ENCODE assay signal across 17 mouse cellular contexts in genomic region chr17:25825984-25826570, GRCm38 (mm10). TPM values are rescaled to one million over a fixed set of nuclear protein-coding genes. Genes with fewer than 3 reads are reported as not detected.
DNase-seq lines count a peak whose midpoint lies in the region; ATAC-seq and TF ChIP-seq lines count a peak whose summit lies in the region.
"Had no signal": no experiment of that assay in that cellular context is flagged by ENCODE, and none has a peak within 500 bp of the region (broad histone marks: within the 10 kb centered on the region; RNA-seq: fewer than 3 reads in every experiment).

No protein-coding gene starts in this region.

- no peak for ATAC-seq in forebrain, embryonic 12.5 days (ENCODE audit: low FRiP score)
- ATAC-seq in forebrain, postnatal 0 days: no peak
- ATAC-seq in hindbrain, embryonic 13.5 days (ENCODE audit: low FRiP score): no peak
- no peak for ATAC-seq in hindbrain, embryonic 12.5 days (ENCODE audit: low FRiP score)
- ATAC-seq in neural tube, embryonic 12.5 days (ENCODE audit: low FRiP score, low read depth): no peak
- no peak for ATAC-seq in neural tube, embryonic 15.5 days (ENCODE audit: low FRiP score)
- ATAC-seq: intestine, embryonic 16.5 days had no signal

- H3K4me3 ChIP-seq in forebrain, embryonic 12.5 days (replicated peaks): no peak overlapping the region
- no peak overlapping the region for H3K4me3 ChIP-seq in forebrain, postnatal 0 days (ENCODE audit: low read depth, low read length)
- no peak overlapping the region for H3K4me3 ChIP-seq in hindbrain, embryonic 13.5 days
- H3K4me3 ChIP-seq in hindbrain, embryonic 12.5 days: no peak overlapping the region
- no peak overlapping the region for H3K4me3 ChIP-seq in neural tube, embryonic 12.5 days
- H3K4me3 ChIP-seq in neural tube, embryonic 15.5 days (replicated peaks): no peak overlapping the region; the same call in 1 of the 2 replicates
- no peak overlapping the region for H3K4me3 ChIP-seq in layer of hippocampus, adult 2 months
- H3K4me3 ChIP-seq: heart, embryonic 13.5 days had no signal

- no peak overlapping the region for H3K9ac ChIP-seq in forebrain, embryonic 12.5 days
- no peak overlapping the region for H3K9ac ChIP-seq in forebrain, postnatal 0 days
- 0 out of 2 replicates have a peak overlapping the region, but pooled peaks have one; percentile 8 for H3K9ac ChIP-seq in hindbrain, embryonic 13.5 days
- no peak overlapping the region for H3K9ac ChIP-seq in hindbrain, embryonic 12.5 days
- no peak overlapping the region for H3K9ac ChIP-seq in neural tube, embryonic 12.5 days
- no peak overlapping the region for H3K9ac ChIP-seq in neural tube, embryonic 15.5 days (replicated peaks)
- H3K9ac ChIP-seq: hindbrain, embryonic 14.5 days had no signal

- DNase-seq in forebrain, postnatal 0 days: no peak
- no peak for DNase-seq in layer of hippocampus, adult 2 months (ENCODE audit: low spot score in 2 of 2)
- DNase-seq: adrenal gland, postnatal 10 days; cerebellum, adult 11 months; cerebellum, adult 9-11 months; cerebellum, postnatal 36 days; gastrocnemius, postnatal 14 days; heart, postnatal 36 days; kidney, adult 9 months had no signal

- no peaks in the 10 kb centered on the region for H3K9me3 ChIP-seq in forebrain, embryonic 12.5 days
- no peaks in the 10 kb centered on the region for H3K9me3 ChIP-seq in forebrain, postnatal 0 days (ENCODE audit: low read length)
- no peaks in the 10 kb centered on the region for H3K9me3 ChIP-seq in hindbrain, embryonic 13.5 days
- no peaks in the 10 kb centered on the region for H3K9me3 ChIP-seq in hindbrain, embryonic 12.5 days (replicated peaks)
- no peaks in the 10 kb centered on the region for H3K9me3 ChIP-seq in neural tube, embryonic 12.5 days
- no peaks in the 10 kb centered on the region for H3K9me3 ChIP-seq in neural tube, embryonic 15.5 days (replicated peaks)
- H3K9me3 ChIP-seq: heart, embryonic 13.5 days had no signal

- H3K27me3 ChIP-seq in forebrain, embryonic 12.5 days: 0 out of 2 replicates have a peak, but pooled peaks cover 3% of the 10 kb centered on the region
- H3K27me3 ChIP-seq in forebrain, postnatal 0 days (ENCODE audit: insufficient read depth, low read length): no peaks in the 10 kb centered on the region
- H3K27me3 ChIP-seq in hindbrain, embryonic 13.5 days: no peaks in the 10 kb centered on the region
- H3K27me3 ChIP-seq in hindbrain, embryonic 12.5 days: no peaks in the 10 kb centered on the region
- no peaks in the 10 kb centered on the region for H3K27me3 ChIP-seq in neural tube, embryonic 12.5 days (replicated peaks)
- H3K27me3 ChIP-seq in neural tube, embryonic 15.5 days (replicated peaks): no peaks in the 10 kb centered on the region

- H3K27ac ChIP-seq in forebrain, embryonic 12.5 days: no peak overlapping the region
- no peak overlapping the region for H3K27ac ChIP-seq in forebrain, postnatal 0 days (ENCODE audit: low read depth, low read length)
- no peak overlapping the region for H3K27ac ChIP-seq in hindbrain, embryonic 13.5 days
- H3K27ac ChIP-seq in hindbrain, embryonic 12.5 days: no peak overlapping the region
- H3K27ac ChIP-seq in neural tube, embryonic 12.5 days: no peak overlapping the region
- no peak overlapping the region for H3K27ac ChIP-seq in neural tube, embryonic 15.5 days (replicated peaks)
- no peak overlapping the region for H3K27ac ChIP-seq in layer of hippocampus, adult 2 months
- H3K27ac ChIP-seq: heart, embryonic 13.5 days; hindbrain, embryonic 14.5 days had no signal

- 95% methylated on average over 27 of the region's 27 CpGs for WGBS in forebrain, embryonic 12.5 days
- 95% methylated on average over 27 of the region's 27 CpGs for WGBS in forebrain, postnatal 0 days
- 96% methylated on average over 27 of the region's 27 CpGs for WGBS in hindbrain, embryonic 13.5 days
- 95% methylated on average over 27 of the region's 27 CpGs for WGBS in hindbrain, embryonic 12.5 days
- 95% methylated on average over 27 of the region's 27 CpGs for WGBS in neural tube, embryonic 12.5 days
- WGBS in neural tube, embryonic 15.5 days: 97% methylated on average over 27 of the region's 27 CpGs

- 0 out of 2 replicates have a peak overlapping the region, but pooled peaks have one; percentile 13 for H3K4me2 ChIP-seq in forebrain, embryonic 12.5 days
- H3K4me2 ChIP-seq in forebrain, postnatal 0 days (ENCODE audit: low read depth): no peak overlapping the region
- no peak overlapping the region for H3K4me2 ChIP-seq in hindbrain, embryonic 13.5 days
- no peak overlapping the region for H3K4me2 ChIP-seq in hindbrain, embryonic 12.5 days (replicated peaks)
- H3K4me2 ChIP-seq in neural tube, embryonic 12.5 days (replicated peaks): 0 out of 2 replicates have a peak overlapping the region, but pooled peaks have one; percentile 9
- H3K4me2 ChIP-seq in neural tube, embryonic 15.5 days: no peak overlapping the region
- H3K4me2 ChIP-seq: heart, embryonic 13.5 days had no signal

- H3K4me1 ChIP-seq in forebrain, embryonic 12.5 days: peaks cover 68% of the 10 kb centered on the region
- peaks cover 24% of the 10 kb centered on the region for H3K4me1 ChIP-seq in forebrain, postnatal 0 days (ENCODE audit: insufficient read depth)
- H3K4me1 ChIP-seq in hindbrain, embryonic 13.5 days (replicated peaks): peaks cover 73% of the 10 kb centered on the region
- peaks cover 65% of the 10 kb centered on the region for H3K4me1 ChIP-seq in hindbrain, embryonic 12.5 days
- H3K4me1 ChIP-seq in neural tube, embryonic 12.5 days: peaks cover 63% of the 10 kb centered on the region
- peaks cover 74% of the 10 kb centered on the region for H3K4me1 ChIP-seq in neural tube, embryonic 15.5 days

- peaks cover 38% of the 10 kb centered on the region for H3K36me3 ChIP-seq in forebrain, embryonic 12.5 days (replicated peaks)
- peaks cover 33% of the 10 kb centered on the region for H3K36me3 ChIP-seq in forebrain, postnatal 0 days (ENCODE audit: insufficient read depth)
- H3K36me3 ChIP-seq in hindbrain, embryonic 13.5 days: peaks cover 44% of the 10 kb centered on the region
- H3K36me3 ChIP-seq in hindbrain, embryonic 12.5 days: peaks cover 44% of the 10 kb centered on the region
- H3K36me3 ChIP-seq in neural tube, embryonic 12.5 days: peaks cover 39% of the 10 kb centered on the region
- peaks cover 36% of the 10 kb centered on the region for H3K36me3 ChIP-seq in neural tube, embryonic 15.5 days

- TF ChIP-seq CTCF in forebrain, postnatal 0 days (IDR thresholded peaks at IDR 0.05; ENCODE audit: low read depth): no peak
- no peak for TF ChIP-seq CTCF in layer of hippocampus, adult 2 months (conservative IDR thresholded peaks at IDR 0.05)

RNA-seq across cellular contexts. Expression of gene Jmjd8, which starts 2.6 kb away (rescaled TPM):
- polyA plus RNA-seq in forebrain, embryonic 12.5 days (2016; fragmentation: Nextera tagmentation; extraction: Ambion mirVana): 65.7 and 69.5 TPM in 2 replicates
- total RNA-seq in forebrain, postnatal 0 days (2014; rRNA removed): 44.3 and 52.2 TPM in 2 replicates
- 46.7 and 49.5 TPM in 2 replicates for polyA plus RNA-seq in forebrain, postnatal 0 days (2015; fragmentation: Nextera tagmentation; extraction: Ambion mirVana)
- 62.9 and 64.2 TPM in 2 replicates for polyA plus RNA-seq in hindbrain, embryonic 13.5 days (2015; fragmentation: Nextera tagmentation; extraction: Ambion mirVana)
- polyA plus RNA-seq in hindbrain, embryonic 12.5 days (2016; fragmentation: Nextera tagmentation; extraction: Ambion mirVana): 64.0 and 64.7 TPM in 2 replicates
- polyA plus RNA-seq in neural tube, embryonic 12.5 days (2016; fragmentation: Nextera tagmentation; extraction: Ambion mirVana): 67.7 and 72.6 TPM in 2 replicates
- 48.5 and 49.8 TPM in 2 replicates for polyA plus RNA-seq in neural tube, embryonic 15.5 days (2015; fragmentation: Nextera tagmentation; extraction: Ambion mirVana)
- total RNA-seq in layer of hippocampus, adult 2 months (2021): 10 to 100 TPM; 58.0 to 61.1 TPM

RNA-seq across cellular contexts. Expression of gene Wdr24, which starts 2.6 kb away (rescaled TPM):
- 27.8 and 28.2 TPM in 2 replicates for polyA plus RNA-seq in forebrain, embryonic 12.5 days (2016; fragmentation: Nextera tagmentation; extraction: Ambion mirVana)
- 36.5 and 37.5 TPM in 2 replicates for total RNA-seq in forebrain, postnatal 0 days (2014; rRNA removed)
- polyA plus RNA-seq in forebrain, postnatal 0 days (2015; fragmentation: Nextera tagmentation; extraction: Ambion mirVana): 23.2 and 24.5 TPM in 2 replicates
- polyA plus RNA-seq in hindbrain, embryonic 13.5 days (2015; fragmentation: Nextera tagmentation; extraction: Ambion mirVana): 26.6 and 30.7 TPM in 2 replicates
- 25.9 and 27.0 TPM in 2 replicates for polyA plus RNA-seq in hindbrain, embryonic 12.5 days (2016; fragmentation: Nextera tagmentation; extraction: Ambion mirVana)
- 27.6 and 28.6 TPM in 2 replicates for polyA plus RNA-seq in neural tube, embryonic 12.5 days (2016; fragmentation: Nextera tagmentation; extraction: Ambion mirVana)
- 26.5 and 29.9 TPM in 2 replicates for polyA plus RNA-seq in neural tube, embryonic 15.5 days (2015; fragmentation: Nextera tagmentation; extraction: Ambion mirVana)
- 10 to 100 TPM; 27.9 to 28.9 TPM for total RNA-seq in layer of hippocampus, adult 2 months (2021)

RNA-seq across cellular contexts. Expression of gene Stub1, which starts 7.1 kb away (rescaled TPM):
- polyA plus RNA-seq in forebrain, embryonic 12.5 days (2016; fragmentation: Nextera tagmentation; extraction: Ambion mirVana): 284 and 288 TPM in 2 replicates
- total RNA-seq in forebrain, postnatal 0 days (2014; rRNA removed): 237 and 238 TPM in 2 replicates
- polyA plus RNA-seq in forebrain, postnatal 0 days (2015; fragmentation: Nextera tagmentation; extraction: Ambion mirVana): 314 and 324 TPM in 2 replicates
- polyA plus RNA-seq in hindbrain, embryonic 13.5 days (2015; fragmentation: Nextera tagmentation; extraction: Ambion mirVana): 325 and 337 TPM in 2 replicates
- polyA plus RNA-seq in hindbrain, embryonic 12.5 days (2016; fragmentation: Nextera tagmentation; extraction: Ambion mirVana): 271 and 291 TPM in 2 replicates
- polyA plus RNA-seq in neural tube, embryonic 12.5 days (2016; fragmentation: Nextera tagmentation; extraction: Ambion mirVana): 293 and 301 TPM in 2 replicates
- 380 TPM in 2 replicates for polyA plus RNA-seq in neural tube, embryonic 15.5 days (2015; fragmentation: Nextera tagmentation; extraction: Ambion mirVana)
- 100 to 1,000 TPM; 164 to 175 TPM for total RNA-seq in layer of hippocampus, adult 2 months (2021)

RNA-seq across cellular contexts. Expression of gene Rhbdl1, which starts 11.0 kb away (rescaled TPM):
- 5.0 and 5.7 TPM in 2 replicates for polyA plus RNA-seq in forebrain, embryonic 12.5 days (2016; fragmentation: Nextera tagmentation; extraction: Ambion mirVana)
- total RNA-seq in forebrain, postnatal 0 days (2014; rRNA removed): 85.4 and 90.7 TPM in 2 replicates
- 77.6 and 83.3 TPM in 2 replicates for polyA plus RNA-seq in forebrain, postnatal 0 days (2015; fragmentation: Nextera tagmentation; extraction: Ambion mirVana)
- 24.2 and 25.5 TPM in 2 replicates for polyA plus RNA-seq in hindbrain, embryonic 13.5 days (2015; fragmentation: Nextera tagmentation; extraction: Ambion mirVana)
- polyA plus RNA-seq in hindbrain, embryonic 12.5 days (2016; fragmentation: Nextera tagmentation; extraction: Ambion mirVana): 6.1 and 7.5 TPM in 2 replicates
- polyA plus RNA-seq in neural tube, embryonic 12.5 days (2016; fragmentation: Nextera tagmentation; extraction: Ambion mirVana): 8.1 and 8.6 TPM in 2 replicates
- polyA plus RNA-seq in neural tube, embryonic 15.5 days (2015; fragmentation: Nextera tagmentation; extraction: Ambion mirVana): 45.9 and 56.9 TPM in 2 replicates
- 10 to 100 TPM; 43.0 to 44.8 TPM for total RNA-seq in layer of hippocampus, adult 2 months (2021)

RNA-seq across cellular contexts. Expression of gene Gm20683, which starts 15.5 kb away (rescaled TPM):
- polyA plus RNA-seq in forebrain, embryonic 12.5 days (2016; fragmentation: Nextera tagmentation; extraction: Ambion mirVana): 2.5 and 3.3 TPM in 2 replicates
- total RNA-seq in forebrain, postnatal 0 days (2014; rRNA removed): 23.2 and 23.8 TPM in 2 replicates
- polyA plus RNA-seq in forebrain, postnatal 0 days (2015; fragmentation: Nextera tagmentation; extraction: Ambion mirVana): 9.2 and 12.3 TPM in 2 replicates
- 8.1 and 8.5 TPM in 2 replicates for polyA plus RNA-seq in hindbrain, embryonic 13.5 days (2015; fragmentation: Nextera tagmentation; extraction: Ambion mirVana)
- polyA plus RNA-seq in hindbrain, embryonic 12.5 days (2016; fragmentation: Nextera tagmentation; extraction: Ambion mirVana): 3.9 TPM in 2 replicates
- polyA plus RNA-seq in neural tube, embryonic 12.5 days (2016; fragmentation: Nextera tagmentation; extraction: Ambion mirVana): 3.9 and 4.8 TPM in 2 replicates
- 11.6 and 14.6 TPM in 2 replicates for polyA plus RNA-seq in neural tube, embryonic 15.5 days (2015; fragmentation: Nextera tagmentation; extraction: Ambion mirVana)
- total RNA-seq in layer of hippocampus, adult 2 months (2021): 10 to 100 TPM; 30.0 to 33.9 TPM

Comparison
In these comparisons a context has a peak if more than half of its experiments do, and no peak if none do; other contexts are left out.
1. H3K4me2 ChIP-seq: peak in forebrain, embryonic 12.5 days (single experiment) and neural tube, embryonic 12.5 days (single experiment); none in forebrain, postnatal 0 days (single experiment), hindbrain, embryonic 13.5 days (single experiment), hindbrain, embryonic 12.5 days (single experiment) and neural tube, embryonic 15.5 days (single experiment).